Mouse (Mus musculus): ENCODE data around the gene Dnm3. TPM values are rescaled to one million over a fixed set of nuclear protein-coding genes. Genes with fewer than 3 reads are reported as not detected.

Gene Dnm3
- polyA plus RNA-seq, 1 experiment from 2014 or later = 3.6 TPM

- H3K27me3 ChIP-seq (ENCODE audit: insufficient read depth, poor library complexity, severe bottlenecking) = no peaks in the 10 kb centered on the region
- peak overlapping the region; percentile 69 for H3K27ac ChIP-seq
- H3K4me1 ChIP-seq = peaks cover 42% of the 10 kb centered on the region
- no peak for DNase-seq (ENCODE audit: low spot score)
- 36% methylated on average over 12 of the region's 12 CpGs for WGBS
- no peaks in the 10 kb centered on the region for H3K9me3 ChIP-seq
- no peaks in the 10 kb centered on the region for H3K36me3 ChIP-seq
- H3K4me3 ChIP-seq = no peak overlapping the region
Observed at GRCm38 (mm10) chr1:162206998-162207707, 270.7 kb downstream of the Dnm3 start.

- Histone ChIP-seq H3K4me1 (peaks cover 22% of the 10 kb centered on the region), H3K27ac (peak overlapping the region; percentile 22; the same call in 1 of the 2 replicates), H3K4me3 (no peak overlapping the region), H3K27me3 (ENCODE audit: insufficient read depth, poor library complexity, severe bottlenecking) (no peaks in the 10 kb centered on the region), H3K9me3 (no peaks in the 10 kb centered on the region), H3K36me3 (no peaks in the 10 kb centered on the region)
- DNase-seq (ENCODE audit: low spot score) = no peak
- 53% methylated on average over 12 of the region's 12 CpGs for WGBS
Observed at GRCm38 (mm10) chr1:162202465-162203348, 275.1 kb downstream of the Dnm3 start.

- H3K27me3 ChIP-seq (ENCODE audit: insufficient read depth, poor library complexity, severe bottlenecking) = no peaks in the 10 kb centered on the region
- H3K27ac ChIP-seq = 0 out of 2 replicates have a peak overlapping the region, but pooled peaks have one; percentile 4
- WGBS = 62% methylated on average over 6 of the region's 6 CpGs
- no peaks in the 10 kb centered on the region for H3K36me3 ChIP-seq
- no peaks in the 10 kb centered on the region for H3K9me3 ChIP-seq
- no peak overlapping the region for H3K4me3 ChIP-seq
- H3K4me1 ChIP-seq = peaks cover 26% of the 10 kb centered on the region
- no peak for DNase-seq (ENCODE audit: low spot score)
Observed at GRCm38 (mm10) chr1:162200446-162200845, 277.4 kb downstream of the Dnm3 start.

DNA sequence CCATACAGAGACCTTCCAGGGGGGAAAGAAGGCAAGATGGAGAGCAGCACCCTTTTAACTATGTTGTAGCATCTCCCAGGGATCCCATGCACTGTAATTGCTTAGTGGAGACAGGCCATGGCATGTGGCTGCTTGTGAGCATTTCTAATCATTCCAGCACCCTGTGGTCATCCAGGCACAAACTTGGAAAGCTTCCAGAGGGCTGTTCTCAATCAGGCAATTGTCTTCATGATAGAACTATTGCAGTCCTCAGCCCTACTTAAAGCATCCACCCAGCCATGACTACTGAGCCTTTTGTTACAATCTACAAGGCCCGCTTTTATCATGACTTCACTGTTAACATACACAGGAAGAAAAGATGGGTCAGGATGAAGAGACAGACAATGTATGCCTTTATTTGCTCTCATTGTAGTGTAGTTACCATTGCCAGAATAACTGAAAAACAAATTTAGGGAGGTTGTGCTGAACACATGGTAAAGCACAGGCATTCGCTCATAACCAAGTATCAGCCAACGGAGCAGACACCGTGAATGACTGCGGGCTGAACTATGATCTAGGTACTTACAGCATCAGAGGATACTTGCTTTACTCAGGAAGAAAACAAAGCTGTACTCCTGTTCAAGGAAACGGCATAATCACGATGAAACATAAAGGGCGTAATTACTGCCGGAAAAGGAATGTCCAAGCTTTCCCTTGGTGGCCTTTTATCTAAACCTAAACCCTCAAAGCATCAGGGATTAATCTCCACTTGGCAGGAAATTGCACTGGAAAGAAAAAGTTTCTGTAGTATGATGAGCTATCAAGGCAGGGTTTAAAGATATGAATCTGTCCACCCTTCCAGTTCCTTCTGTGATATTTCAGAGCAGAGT is 280.8 kb downstream of the Dnm3 start:
- WGBS = 74% methylated on average over 9 of the region's 9 CpGs
- H3K9me3 ChIP-seq = no peaks in the 10 kb centered on the region
- no peaks in the 10 kb centered on the region for H3K27me3 ChIP-seq (ENCODE audit: insufficient read depth, poor library complexity, severe bottlenecking)
- no peak overlapping the region for H3K4me3 ChIP-seq
- no peaks in the 10 kb centered on the region for H3K36me3 ChIP-seq
- no peak for DNase-seq (ENCODE audit: low spot score)
- peaks cover 31% of the 10 kb centered on the region for H3K4me1 ChIP-seq
- peak overlapping the region; percentile 36; the same call in 1 of the 2 replicates for H3K27ac ChIP-seq

DNA sequence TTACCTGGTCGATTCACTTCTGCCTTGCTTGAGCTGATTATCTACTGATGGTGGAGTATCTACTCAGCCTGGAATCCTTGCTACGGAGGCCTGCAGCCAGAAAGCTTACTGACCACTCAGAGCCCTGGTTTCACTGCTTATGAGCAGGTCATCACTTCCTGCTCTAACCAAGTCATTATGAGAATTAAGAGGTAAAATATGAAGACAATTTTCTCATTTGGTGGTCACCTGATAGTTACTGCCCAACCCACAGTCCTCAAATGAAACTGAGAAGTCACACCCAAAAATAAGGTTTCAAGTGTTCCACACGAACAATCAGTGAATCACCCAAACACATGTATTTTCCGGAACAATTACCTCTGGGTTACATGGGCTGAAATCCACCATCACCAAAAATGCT is 289.1 kb downstream of the Dnm3 start:
- Histone ChIP-seq H3K4me3 (no peak overlapping the region), H3K9me3 (no peaks in the 10 kb centered on the region), H3K27ac (no peak overlapping the region), H3K27me3 (ENCODE audit: insufficient read depth, poor library complexity, severe bottlenecking) (no peaks in the 10 kb centered on the region), H3K4me1 (peaks cover 25% of the 10 kb centered on the region), H3K36me3 (no peaks in the 10 kb centered on the region)
- WGBS = 72% methylated on average over 4 of the region's 4 CpGs
- no peak for DNase-seq (ENCODE audit: low spot score)

DNA sequence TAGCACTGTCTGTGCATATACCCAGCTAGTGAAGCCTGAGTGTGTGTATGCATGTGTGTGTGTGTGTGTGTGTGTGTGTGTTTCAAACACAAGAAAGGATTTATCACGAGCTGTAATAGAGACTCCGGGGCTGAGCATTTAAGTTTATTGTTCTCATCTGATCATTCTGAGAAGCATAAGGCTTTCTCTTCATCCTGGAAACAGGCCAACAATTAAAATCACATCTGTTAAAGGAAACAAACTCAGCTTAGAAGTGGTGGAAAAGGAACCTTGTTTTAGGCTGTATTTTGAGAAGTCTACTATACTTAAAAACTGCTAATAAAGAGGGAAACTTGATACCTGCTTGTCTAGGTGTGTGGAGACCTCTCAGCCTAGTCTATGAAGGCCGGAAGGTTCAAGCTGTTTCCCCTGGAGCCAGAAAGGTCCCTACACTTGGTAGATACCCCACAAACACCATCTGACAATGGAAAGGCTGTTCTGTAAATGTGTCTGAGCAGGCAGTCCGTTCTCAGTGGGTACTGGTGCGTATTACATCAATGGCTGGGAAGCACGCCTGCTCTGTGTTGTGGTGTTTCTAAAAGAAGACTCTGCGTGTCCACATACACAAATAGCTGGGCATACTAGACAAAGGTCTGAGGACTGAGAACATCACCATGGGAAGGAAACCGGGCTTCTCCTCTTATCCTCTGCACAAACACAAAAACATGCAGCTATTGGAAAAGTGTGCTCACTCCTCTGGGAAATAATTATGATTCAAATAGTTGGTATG is 290.3 kb downstream of the Dnm3 start:
- Histone ChIP-seq H3K36me3 (no peaks in the 10 kb centered on the region), H3K27ac (peak overlapping the region; percentile 79), H3K4me3 (no peak overlapping the region), H3K27me3 (ENCODE audit: insufficient read depth, poor library complexity, severe bottlenecking) (no peaks in the 10 kb centered on the region), H3K4me1 (peaks cover 29% of the 10 kb centered on the region), H3K9me3 (no peaks in the 10 kb centered on the region)
- DNase-seq (ENCODE audit: low spot score) = no peak
- WGBS = 66% methylated on average over 8 of the region's 8 CpGs

GRCm38 (mm10) chr1:162186470-162187351 is 291.1 kb downstream of the Dnm3 start:
- H3K27ac ChIP-seq = peak overlapping the region; percentile 79
- DNase-seq (ENCODE audit: low spot score) = no peak
- no peaks in the 10 kb centered on the region for H3K36me3 ChIP-seq
- H3K4me3 ChIP-seq = no peak overlapping the region
- peaks cover 30% of the 10 kb centered on the region for H3K4me1 ChIP-seq
- H3K9me3 ChIP-seq = no peaks in the 10 kb centered on the region
- no peaks in the 10 kb centered on the region for H3K27me3 ChIP-seq (ENCODE audit: insufficient read depth, poor library complexity, severe bottlenecking)
- WGBS = 62% methylated on average over 7 of the region's 7 CpGs

DNA sequence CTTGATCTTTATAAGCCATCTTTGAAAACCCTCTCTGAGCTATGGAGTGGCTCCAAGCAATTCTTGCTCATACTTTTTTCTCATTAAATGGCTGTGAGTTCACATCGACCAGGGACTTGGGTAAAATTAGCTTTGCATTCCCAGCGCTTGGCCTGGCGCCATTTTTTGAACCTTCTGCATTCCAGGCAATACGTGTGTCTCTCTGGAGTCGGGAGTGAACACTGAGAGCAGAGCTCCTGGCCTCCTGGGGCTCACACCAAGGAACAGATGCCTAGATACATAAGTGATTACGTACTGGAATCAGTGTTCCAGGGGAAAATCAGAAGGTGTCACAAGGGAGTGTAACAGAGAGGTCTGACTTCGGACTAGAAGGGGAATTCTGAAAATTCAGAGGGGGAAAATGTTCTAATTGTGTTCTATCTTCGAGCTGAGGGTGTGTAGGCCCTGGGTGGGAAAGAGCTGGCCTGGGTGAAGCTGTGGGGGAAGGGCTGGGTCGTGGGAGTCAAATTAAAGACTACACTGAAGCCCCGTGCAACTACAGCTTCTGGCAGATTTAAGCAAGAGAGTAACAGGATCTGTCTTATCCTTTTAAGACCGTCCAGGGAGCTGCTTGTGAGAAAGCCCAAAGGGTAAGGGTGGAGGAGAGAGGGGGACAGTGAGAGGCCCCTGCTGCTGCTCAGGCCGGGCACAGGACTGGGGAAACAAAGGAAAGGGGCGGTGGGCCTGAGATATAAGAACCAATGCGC is 293.7 kb downstream of the Dnm3 start:
- H3K9me3 ChIP-seq = no peaks in the 10 kb centered on the region
- peaks cover 34% of the 10 kb centered on the region for H3K4me1 ChIP-seq
- no peak overlapping the region for H3K4me3 ChIP-seq
- no peak for DNase-seq (ENCODE audit: low spot score)
- H3K36me3 ChIP-seq = no peaks in the 10 kb centered on the region
- peak overlapping the region; percentile 80 for H3K27ac ChIP-seq
- H3K27me3 ChIP-seq (ENCODE audit: insufficient read depth, poor library complexity, severe bottlenecking) = no peaks in the 10 kb centered on the region
- WGBS = 42% methylated on average over 14 of the region's 14 CpGs

- Histone ChIP-seq H3K4me3 (no peak overlapping the region), H3K27me3 (ENCODE audit: insufficient read depth, poor library complexity, severe bottlenecking) (no peaks in the 10 kb centered on the region), H3K9me3 (no peaks in the 10 kb centered on the region), H3K36me3 (no peaks in the 10 kb centered on the region), H3K4me1 (peaks cover 34% of the 10 kb centered on the region), H3K27ac (no peak overlapping the region)
- no peak for DNase-seq (ENCODE audit: low spot score)
- WGBS = 72% methylated on average over 3 of the region's 3 CpGs
Observed at GRCm38 (mm10) chr1:162183438-162183837, 294.4 kb downstream of the Dnm3 start.

DNA sequence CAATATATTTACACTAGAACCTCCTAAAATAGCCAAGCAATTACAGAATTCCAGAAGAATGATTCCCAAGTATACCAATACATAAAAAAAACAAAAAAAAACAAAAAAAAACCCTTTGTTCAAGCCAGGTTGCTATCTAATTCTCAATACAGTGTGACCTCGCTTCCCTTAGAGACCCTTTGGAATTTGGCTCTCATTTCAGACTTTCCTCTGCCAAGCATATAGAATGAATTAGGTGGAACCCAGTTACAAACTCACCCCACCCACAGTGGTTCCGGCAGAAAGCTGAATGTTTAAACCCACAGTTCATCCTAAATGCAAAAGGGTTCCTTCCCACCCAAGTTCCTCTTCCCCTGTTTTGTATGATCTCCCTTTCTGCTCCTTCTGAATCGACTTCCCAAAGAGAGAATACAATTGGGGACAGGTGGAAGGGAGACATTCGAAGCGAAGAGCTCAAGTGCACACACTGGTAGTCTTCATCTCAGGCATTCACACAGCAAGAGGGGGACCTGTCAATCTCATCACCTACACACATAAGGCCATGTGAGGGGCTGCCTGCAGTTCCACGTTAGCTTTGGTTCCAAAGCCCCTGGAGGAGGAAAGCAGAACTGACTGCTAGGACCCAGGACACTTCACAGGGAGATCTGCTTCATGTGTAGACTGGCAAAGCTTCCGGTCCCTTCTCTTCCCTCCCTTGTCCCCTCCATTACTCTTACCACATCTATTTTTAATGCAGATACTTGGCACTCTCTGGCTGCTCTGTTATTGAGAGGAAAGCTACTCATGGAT is 296.5 kb downstream of the Dnm3 start:
- DNase-seq (ENCODE audit: low spot score) = no peak
- WGBS = 71% methylated on average over 7 of the region's 7 CpGs

More for the DNA sequence above, 296.5 kb downstream of the Dnm3 start:
- H3K4me3 ChIP-seq = no peak overlapping the region
- no peaks in the 10 kb centered on the region for H3K27me3 ChIP-seq (ENCODE audit: insufficient read depth, poor library complexity, severe bottlenecking)
- peaks cover 20% of the 10 kb centered on the region for H3K4me1 ChIP-seq
- no peaks in the 10 kb centered on the region for H3K36me3 ChIP-seq
- H3K9me3 ChIP-seq = no peaks in the 10 kb centered on the region
- 0 out of 2 replicates have a peak overlapping the region, but pooled peaks have one; percentile 56 for H3K27ac ChIP-seq

Data from heart, embryonic 10.5 days (tissue).